ENCODE assay signal across 23 mouse cellular contexts in the genomic region with DNA sequence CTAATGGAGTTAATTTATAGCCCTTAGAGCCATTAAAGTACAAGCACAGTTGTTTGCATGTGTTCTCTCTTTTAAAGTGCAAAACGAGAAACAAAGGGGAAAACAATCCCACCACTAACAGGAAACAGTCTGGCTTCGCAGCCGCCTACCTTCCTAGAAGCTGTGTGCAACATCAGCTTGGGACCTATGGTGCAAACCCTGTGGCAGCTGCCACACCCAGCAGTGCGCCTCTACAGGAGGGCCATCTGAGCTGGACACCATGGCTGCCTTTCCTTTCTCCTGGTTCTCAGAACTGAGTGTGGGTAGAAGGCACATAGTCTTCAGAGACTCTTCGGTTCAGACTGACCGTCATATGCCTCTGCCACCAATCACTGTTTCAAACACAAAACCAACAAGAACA. TPM values are rescaled to one million over a fixed set of nuclear protein-coding genes. Genes with fewer than 3 reads are reported as not detected.
DNase-seq lines count a peak whose midpoint lies in the region; ATAC-seq lines count a peak whose summit lies in the region.
"Had no signal": no experiment of that assay in that cellular context is flagged by ENCODE, and none has a peak within 500 bp of the region (broad histone marks: within the 10 kb centered on the region; RNA-seq: fewer than 3 reads in every experiment).

No protein-coding gene starts in this region.

- no peak overlapping the region for H3K9ac ChIP-seq in heart, embryonic 12.5 days

- no peak for ATAC-seq in heart, embryonic 12.5 days (ENCODE audit: insufficient number of reproducible peaks, low FRiP score)
- ATAC-seq in megakaryocyte, adult 5-6 weeks (ENCODE audit: poor library complexity, severe bottlenecking): peak; percentile 68
- ATAC-seq: activated CD4-positive, CD25-positive, alpha-beta regulatory T cell, adult 4 months; CD4-positive, CD25-positive, alpha-beta regulatory T cell, adult 4 months; Patski had no signal

- no peaks in the 10 kb centered on the region for H3K4me1 ChIP-seq in heart, embryonic 12.5 days (replicated peaks)

- no peaks in the 10 kb centered on the region for H3K27me3 ChIP-seq in heart, embryonic 12.5 days (replicated peaks)
- H3K27me3 ChIP-seq: CH12.LX, Patski had no signal

- H3K9me3 ChIP-seq in heart, embryonic 12.5 days (replicated peaks): no peaks in the 10 kb centered on the region
- H3K9me3 ChIP-seq: G1E had no signal

- no peak overlapping the region for H3K4me2 ChIP-seq in heart, embryonic 12.5 days

- no peak overlapping the region for H3K27ac ChIP-seq in heart, embryonic 12.5 days (ENCODE audit: poor library complexity, severe bottlenecking)

- peak; percentile 48 for DNase-seq in heart, adult 11 months
- peak; percentile 14 for DNase-seq in lung, postnatal 25 days (ENCODE audit: low spot score)
- no peak for DNase-seq in lung, postnatal 10 days
- no peak for DNase-seq in cerebellum, adult 9-10 months
- DNase-seq: adrenal gland, adult 2 months; adrenal gland, adult 8-10 months; adrenal gland, postnatal 10 days; adrenal gland, postnatal 14 days; adrenal gland, postnatal 25 days; adrenal gland, postnatal 36 days; B cell, adult 2 months; cerebellum, adult 11 months; cerebellum, adult 11-12 months; cerebellum, adult 18-20 months had no signal

- no peak overlapping the region for H3K4me3 ChIP-seq in heart, embryonic 12.5 days

- WGBS in heart, embryonic 12.5 days: 81% methylated on average over 6 of the region's 6 CpGs

- H3K36me3 ChIP-seq in heart, embryonic 12.5 days: peaks cover 39% of the 10 kb centered on the region

RNA-seq across cellular contexts. Expression of a gene that starts 27.8 kb away (rescaled TPM):
- polyA plus RNA-seq in heart, embryonic 12.5 days (2016; fragmentation: Nextera tagmentation; extraction: Ambion mirVana): 4.3 and 4.8 TPM in 2 replicates
- not detected in 2 replicates for total RNA-seq in megakaryocyte, adult 5-6 weeks (2015)
- not detected in 2 replicates for total RNA-seq in megakaryocyte, adult 5-6 weeks (2017)
- total RNA-seq: CH12.LX, G1E, MEL had no signal
- polyA plus RNA-seq: activated CD4-positive, CD25-positive, alpha-beta regulatory T cell, adult 4 months; C2C12; CD4-positive, CD25-positive, alpha-beta regulatory T cell, adult 4 months; G1E; Patski had no signal

Comparison
In these comparisons a context has a peak if more than half of its experiments do, and no peak if none do; other contexts are left out.
1. DNase-seq: peak in heart, adult 11 months (single experiment) and lung, postnatal 25 days (single experiment); none in lung, postnatal 10 days (single experiment) and cerebellum, adult 9-10 months (single experiment).